Mouse (Mus musculus): ENCODE data around the gene Fam180a. TPM values are rescaled to one million over a fixed set of nuclear protein-coding genes. Genes with fewer than 3 reads are reported as not detected.
A peak's percentile ranks its signal among the peaks of the same experiment; 100 is the strongest.

Gene Fam180a
- total and polyA plus RNA-seq, 3 experiments: not detected

DNA sequence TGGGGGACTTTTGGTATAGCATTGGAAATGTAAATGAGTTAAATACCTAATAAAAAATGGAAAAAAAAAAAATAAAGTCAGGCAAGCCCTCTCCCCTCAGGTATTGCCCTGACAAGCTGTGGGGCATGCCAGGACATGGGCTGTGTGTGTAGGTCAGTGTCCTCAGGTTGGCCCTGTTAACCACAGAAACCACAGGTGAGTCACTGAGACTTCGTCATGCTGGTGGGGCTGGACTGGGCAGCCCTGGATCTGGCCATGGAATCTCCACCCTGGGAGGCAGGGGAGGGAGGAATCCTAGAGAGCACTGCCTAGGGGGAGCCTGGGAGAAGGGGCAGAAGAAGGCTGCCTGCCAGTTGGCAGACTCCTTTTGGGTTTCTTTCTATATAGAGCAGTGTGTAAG lies 2.9 kb downstream of the Fam180a start:
- H3K9ac ChIP-seq (ENCODE audit: insufficient read depth, low read depth): no peak overlapping the region
- no peaks in the 10 kb centered on the region for H3K79me2 ChIP-seq (replicated peaks; ENCODE audit: control insufficient read depth, extremely low read depth, insufficient read depth, poor library complexity, severe bottlenecking)
- in situ Hi-C loops (cut with MboI; ENCODE audit: low pct_ligation_motif_present, low pct_unique_long_range_greater_than_20kb, low sequenced_read_pairs): no loop called here
- TF ChIP-seq ZKSCAN1 (IDR thresholded peaks at IDR 0.05; ENCODE audit: borderline replicate concordance, low read depth, low read length) (no peak), BHLHE40 (IDR thresholded peaks at IDR 0.05; ENCODE audit: low read depth, low read length) (no peak), E2F4 (IDR thresholded peaks at IDR 0.05; ENCODE audit: insufficient replicate concordance, low read depth, low read length) (no peak), ZC3H11A (IDR thresholded peaks at IDR 0.05; ENCODE audit: low read depth, low read length) (no peak), MAFK (IDR thresholded peaks at IDR 0.05; ENCODE audit: insufficient replicate concordance, low read length) (no peak), KAT2A (IDR thresholded peaks at IDR 0.05; ENCODE audit: insufficient replicate concordance, low read length) (no peak), POLR2A (IDR thresholded peaks at IDR 0.05; ENCODE audit: low read depth, low read length) (no peak), IRF4 (IDR thresholded peaks at IDR 0.05; ENCODE audit: low read depth, low read length) (no peak), NELFE (IDR thresholded peaks at IDR 0.05; ENCODE audit: low read depth, low read length) (no peak), MEF2A (IDR thresholded peaks at IDR 0.05; ENCODE audit: borderline replicate concordance, low read depth, low read length) (no peak)
- H3K4me2 ChIP-seq (ENCODE audit: insufficient read depth, low read depth, poor library complexity, severe bottlenecking): no peak overlapping the region
- no peaks in the 10 kb centered on the region for H3K9me3 ChIP-seq (replicated peaks; ENCODE audit: low read length)
- DNase-seq (ENCODE audit: extremely low read depth): no peak
- no peak overlapping the region for H3K4me3 ChIP-seq (replicated peaks in 1 of 3; ENCODE audit: low read depth in 2 of 3, low read length in 2 of 3, poor library complexity in 1 of 3)
- dilution Hi-C loops (cut with MboI; ENCODE audit: extremely low pct_ligation_motif_present, extremely low pct_unique_long_range_greater_than_20kb, low sequenced_read_pairs): no loop called here
- H3K4me1 ChIP-seq (ENCODE audit: control insufficient read depth in 1 of 2, insufficient read depth in 2 of 2): peaks cover 8 to 25% of the 10 kb centered on the region in 2 experiments
- no peaks in the 10 kb centered on the region for H3K36me3 ChIP-seq (replicated peaks in 1 of 2; ENCODE audit: control insufficient read depth in 1 of 2, insufficient read depth in 1 of 2, low read length in 1 of 2)
- H3K27me3 ChIP-seq (replicated peaks): no peaks in the 10 kb centered on the region
- H3K27ac ChIP-seq (ENCODE audit: insufficient read depth, low read depth): no peak overlapping the region

- no peak for TF ChIP-seq MAX (IDR thresholded peaks at IDR 0.05; ENCODE audit: low read length)
- Histone ChIP-seq H3K4me3 (replicated peaks in 1 of 3; ENCODE audit: low read depth in 2 of 3, low read length in 2 of 3, poor library complexity in 1 of 3) (no peak overlapping the region), H3K79me2 (replicated peaks; ENCODE audit: control insufficient read depth, extremely low read depth, insufficient read depth, poor library complexity, severe bottlenecking) (no peaks in the 10 kb centered on the region), H3K27me3 (replicated peaks) (no peaks in the 10 kb centered on the region), H3K9ac (ENCODE audit: insufficient read depth, low read depth) (no peak overlapping the region), H3K4me2 (ENCODE audit: insufficient read depth, low read depth, poor library complexity, severe bottlenecking) (no peak overlapping the region), H3K9me3 (replicated peaks; ENCODE audit: low read length) (no peaks in the 10 kb centered on the region), H3K4me1 (ENCODE audit: control insufficient read depth in 1 of 2, insufficient read depth in 2 of 2) (peaks cover 8 to 27% of the 10 kb centered on the region in 2 experiments), H3K36me3 (replicated peaks in 1 of 2; ENCODE audit: control insufficient read depth in 1 of 2, insufficient read depth in 1 of 2, low read length in 1 of 2) (no peaks in the 10 kb centered on the region), H3K27ac (ENCODE audit: insufficient read depth, low read depth) (no peak overlapping the region)
- in situ Hi-C loops (cut with MboI; ENCODE audit: low pct_ligation_motif_present, low pct_unique_long_range_greater_than_20kb, low sequenced_read_pairs) (no loop called here), dilution Hi-C loops (cut with MboI; ENCODE audit: extremely low pct_ligation_motif_present, extremely low pct_unique_long_range_greater_than_20kb, low sequenced_read_pairs) (no loop called here)
- DNase-seq (ENCODE audit: extremely low read depth): no peak
Observed at GRCm38 (mm10) chr6:35321105-35321504, 4.8 kb downstream of the Fam180a start.

- Histone ChIP-seq H3K27ac (ENCODE audit: insufficient read depth, low read depth) (no peak overlapping the region), H3K4me3 (replicated peaks in 1 of 3; ENCODE audit: low read depth in 2 of 3, low read length in 2 of 3, poor library complexity in 1 of 3) (peak overlapping the region; percentile 21 to 51 (median 37)), H3K79me2 (replicated peaks; ENCODE audit: control insufficient read depth, extremely low read depth, insufficient read depth, poor library complexity, severe bottlenecking) (no peaks in the 10 kb centered on the region), H3K36me3 (replicated peaks in 1 of 2; ENCODE audit: control insufficient read depth in 1 of 2, insufficient read depth in 1 of 2, low read length in 1 of 2) (no peaks in the 10 kb centered on the region), H3K4me1 (ENCODE audit: control insufficient read depth in 1 of 2, insufficient read depth in 2 of 2) (peaks cover 8 to 39% of the 10 kb centered on the region in 2 experiments), H3K27me3 (replicated peaks) (no peaks in the 10 kb centered on the region), H3K9me3 (replicated peaks; ENCODE audit: low read length) (no peaks in the 10 kb centered on the region), H3K9ac (ENCODE audit: insufficient read depth, low read depth) (0 out of 2 replicates have a peak overlapping the region, but pooled peaks have one; percentile 1), H3K4me2 (ENCODE audit: insufficient read depth, low read depth, poor library complexity, severe bottlenecking) (peak overlapping the region; percentile 79)
- peak; percentile 68 for TF ChIP-seq EP300 (IDR thresholded peaks at IDR 0.05; ENCODE audit: low read length)
- peak; percentile 70 for TF ChIP-seq IRF4 (IDR thresholded peaks at IDR 0.05; ENCODE audit: low read depth, low read length)
- TF ChIP-seq BHLHE40 (IDR thresholded peaks at IDR 0.05; ENCODE audit: low read depth, low read length): 0 out of 2 replicates have a peak, but pooled peaks have one; percentile 42
- no peak for TF ChIP-seq JUND (conservative IDR thresholded peaks at IDR 0.05; ENCODE audit: low read depth, low read length)
- TF ChIP-seq MAX (IDR thresholded peaks at IDR 0.05; ENCODE audit: low read length): 0 out of 2 replicates have a peak, but pooled peaks have one; percentile 16
- TF ChIP-seq RAD21 (IDR thresholded peaks at IDR 0.05; ENCODE audit: low read depth, low read length): no peak
- peak; percentile 37; the same call in 1 of the 2 replicates for TF ChIP-seq MEF2A (IDR thresholded peaks at IDR 0.05; ENCODE audit: borderline replicate concordance, low read depth, low read length)
- dilution Hi-C loops (cut with MboI; ENCODE audit: extremely low pct_ligation_motif_present, extremely low pct_unique_long_range_greater_than_20kb, low sequenced_read_pairs): no loop called here
- peak; percentile 62 for DNase-seq (ENCODE audit: extremely low read depth)
- in situ Hi-C loops (cut with MboI; ENCODE audit: low pct_ligation_motif_present, low pct_unique_long_range_greater_than_20kb, low sequenced_read_pairs): no loop called here
Observed at GRCm38 (mm10) chr6:35319850-35320249, 6.1 kb downstream of the Fam180a start.
